Mouse (Mus musculus) adrenal gland (tissue): ENCODE results near the gene Slc28a3.

Experiments
- intact Hi-C: fragments of 180-260 bp; cut with DNase I; formaldehyde crosslinking; loops from one replicate; pipeline ENCODE4 v1.15.1; 2025

Slc28a3 gene

GRCm38 (mm10) chr13:58524581-58524980 is 86.1 kb downstream of the Slc28a3 start:
- intact Hi-C loops = no loop called here

GRCm38 (mm10) chr13:58523761-58524117 is 86.9 kb downstream of the Slc28a3 start:
- intact Hi-C loops = no loop called here

- intact Hi-C loops = no loop called here
Measured at GRCm38 (mm10) chr13:58523011-58523760, 87.5 kb downstream of the Slc28a3 start.

- intact Hi-C loops = no loop called here
Measured at GRCm38 (mm10) chr13:58521331-58522030, 89.2 kb downstream of the Slc28a3 start.

GRCm38 (mm10) chr13:58520580-58521330 is 89.9 kb downstream of the Slc28a3 start:
- intact Hi-C loops = no loop called here

GRCm38 (mm10) chr13:58520028-58520427 is 90.6 kb downstream of the Slc28a3 start:
- intact Hi-C loops = no loop called here

- intact Hi-C loops = no loop called here
Measured at GRCm38 (mm10) chr13:58516277-58516676, 94.4 kb downstream of the Slc28a3 start.

- intact Hi-C loops = no loop called here
Measured at GRCm38 (mm10) chr13:58515635-58516034, 95.0 kb downstream of the Slc28a3 start.

GRCm38 (mm10) chr13:58514147-58514727 is 96.4 kb downstream of the Slc28a3 start:
- intact Hi-C loops = no loop called here

GRCm38 (mm10) chr13:58511926-58512325 is 98.8 kb downstream of the Slc28a3 start:
- intact Hi-C loops = no loop called here

GRCm38 (mm10) chr13:58511248-58511647 is 99.4 kb downstream of the Slc28a3 start:
- intact Hi-C loops = no loop called here

GRCm38 (mm10) chr13:58509241-58509640 is 101.4 kb downstream of the Slc28a3 start:
- intact Hi-C loops = no loop called here

- intact Hi-C loops = no loop called here
Measured at GRCm38 (mm10) chr13:58503610-58504009, 107.1 kb downstream of the Slc28a3 start.

- intact Hi-C loops = no loop called here
Measured at GRCm38 (mm10) chr13:58497809-58498208, 112.9 kb downstream of the Slc28a3 start.
